Mouse (Mus musculus): ENCODE results near the gene Lrrc73. TPM values are rescaled to one million over a fixed set of nuclear protein-coding genes. Genes with fewer than 3 reads are reported as not detected.

Gene Lrrc73
- polyA plus RNA-seq, 1 experiment = 5.3 TPM

- DNase-seq = no peak
- peaks cover 12% of the 10 kb centered on the region; the same call in 1 of the 2 replicates for H3K36me3 ChIP-seq (ENCODE audit: control insufficient read depth, insufficient read depth, low read length)
- H3K27me3 ChIP-seq (ENCODE audit: control insufficient read depth, insufficient read depth, low read length) = no peaks in the 10 kb centered on the region
- H3K4me1 ChIP-seq (replicated peaks; ENCODE audit: control insufficient read depth, insufficient read depth, low read length) = no peaks in the 10 kb centered on the region
- H3K4me3 ChIP-seq (ENCODE audit: control insufficient read depth, insufficient read depth, low read length) = no peak overlapping the region
- TF ChIP-seq POLR2A (IDR thresholded peaks at IDR 0.05; ENCODE audit: control insufficient read depth, extremely low read depth, insufficient read depth, low read length, poor library complexity) = no peak
- TF ChIP-seq CTCF (IDR thresholded peaks at IDR 0.05; ENCODE audit: borderline replicate concordance, control insufficient read depth, extremely low read depth, insufficient read depth, low read length, poor library complexity) = no peak
- H3K27ac ChIP-seq (ENCODE audit: control insufficient read depth, insufficient read depth, low read length) = no peak overlapping the region
- WGBS = 90% methylated on average over 6 of the region's 6 CpGs
Observed at GRCm38 (mm10) chr17:46274465-46274864, 21.1 kb downstream of the Lrrc73 start.

GRCm38 (mm10) chr17:46275034-46275433, 21.7 kb downstream of the Lrrc73 start:
- Histone ChIP-seq H3K4me3 (ENCODE audit: control insufficient read depth, insufficient read depth, low read length) (no peak overlapping the region), H3K27ac (ENCODE audit: control insufficient read depth, insufficient read depth, low read length) (no peak overlapping the region), H3K4me1 (replicated peaks; ENCODE audit: control insufficient read depth, insufficient read depth, low read length) (no peaks in the 10 kb centered on the region), H3K27me3 (ENCODE audit: control insufficient read depth, insufficient read depth, low read length) (no peaks in the 10 kb centered on the region), H3K36me3 (ENCODE audit: control insufficient read depth, insufficient read depth, low read length) (peaks cover 12% of the 10 kb centered on the region; the same call in 1 of the 2 replicates)
- TF ChIP-seq CTCF (IDR thresholded peaks at IDR 0.05; ENCODE audit: borderline replicate concordance, control insufficient read depth, extremely low read depth, insufficient read depth, low read length, poor library complexity) (no peak), POLR2A (IDR thresholded peaks at IDR 0.05; ENCODE audit: control insufficient read depth, extremely low read depth, insufficient read depth, low read length, poor library complexity) (no peak)
- WGBS = 96% methylated on average over 6 of the region's 6 CpGs
- no peak for DNase-seq

DNA sequence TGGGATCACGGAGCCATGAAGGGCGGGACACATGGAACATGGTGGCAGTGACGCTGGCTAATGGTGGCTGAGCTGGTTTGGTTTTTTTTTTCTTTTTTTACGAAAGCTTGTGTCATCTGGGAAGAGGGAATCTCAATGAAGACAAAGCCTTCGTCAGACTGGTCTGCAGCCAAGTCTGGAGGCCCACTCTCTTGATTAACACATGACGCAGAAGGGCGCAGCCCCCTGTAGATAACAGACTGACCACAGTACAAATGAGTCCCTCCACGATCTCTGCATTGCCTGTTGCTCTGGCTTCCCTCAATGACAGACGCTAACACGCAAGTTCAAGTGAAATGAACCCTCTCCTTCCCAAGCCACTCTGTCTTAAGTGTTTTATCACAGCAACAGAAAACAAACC, 22.2 kb downstream of the Lrrc73 start:
- WGBS = 96% methylated on average over 10 of the region's 10 CpGs
- Histone ChIP-seq H3K27me3 (ENCODE audit: control insufficient read depth, insufficient read depth, low read length) (no peaks in the 10 kb centered on the region), H3K27ac (ENCODE audit: control insufficient read depth, insufficient read depth, low read length) (no peak overlapping the region), H3K36me3 (ENCODE audit: control insufficient read depth, insufficient read depth, low read length) (peaks cover 12% of the 10 kb centered on the region; the same call in 1 of the 2 replicates), H3K4me3 (ENCODE audit: control insufficient read depth, insufficient read depth, low read length) (no peak overlapping the region), H3K4me1 (replicated peaks; ENCODE audit: control insufficient read depth, insufficient read depth, low read length) (no peaks in the 10 kb centered on the region)
- DNase-seq = no peak
- no peak for TF ChIP-seq POLR2A (IDR thresholded peaks at IDR 0.05; ENCODE audit: control insufficient read depth, extremely low read depth, insufficient read depth, low read length, poor library complexity)
- no peak for TF ChIP-seq CTCF (IDR thresholded peaks at IDR 0.05; ENCODE audit: borderline replicate concordance, control insufficient read depth, extremely low read depth, insufficient read depth, low read length, poor library complexity)

DNA sequence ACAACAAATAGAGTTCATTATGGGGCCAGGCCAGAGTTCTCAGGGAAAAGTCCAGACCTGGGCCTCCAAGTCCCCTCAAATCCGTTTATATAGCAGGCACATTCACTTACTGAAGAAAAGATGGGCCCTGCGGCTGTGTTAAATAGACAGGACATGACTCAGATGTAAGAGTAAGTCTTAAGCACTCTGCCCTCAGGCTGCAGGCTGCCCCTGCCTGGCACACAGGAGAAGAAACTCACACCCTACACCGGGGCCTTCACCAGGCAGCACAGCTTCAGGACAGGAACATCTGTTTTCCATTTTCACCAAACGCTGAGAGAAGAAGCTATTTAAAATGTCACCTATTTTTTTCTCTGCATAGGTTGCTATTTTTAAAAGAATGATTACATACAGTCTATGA, 24.3 kb downstream of the Lrrc73 start:
- no peak for DNase-seq
- H3K27me3 ChIP-seq (ENCODE audit: control insufficient read depth, insufficient read depth, low read length) = no peaks in the 10 kb centered on the region
- peaks cover 8% of the 10 kb centered on the region; the same call in 1 of the 2 replicates for H3K36me3 ChIP-seq (ENCODE audit: control insufficient read depth, insufficient read depth, low read length)
- 91% methylated on average over 4 of the region's 4 CpGs for WGBS
- H3K4me3 ChIP-seq (ENCODE audit: control insufficient read depth, insufficient read depth, low read length) = no peak overlapping the region
- H3K27ac ChIP-seq (ENCODE audit: control insufficient read depth, insufficient read depth, low read length) = no peak overlapping the region
- peaks cover 10% of the 10 kb centered on the region for H3K4me1 ChIP-seq (replicated peaks; ENCODE audit: control insufficient read depth, insufficient read depth, low read length)
- TF ChIP-seq POLR2A (IDR thresholded peaks at IDR 0.05; ENCODE audit: control insufficient read depth, extremely low read depth, insufficient read depth, low read length, poor library complexity) (no peak), CTCF (IDR thresholded peaks at IDR 0.05; ENCODE audit: borderline replicate concordance, control insufficient read depth, extremely low read depth, insufficient read depth, low read length, poor library complexity) (no peak)

DNA sequence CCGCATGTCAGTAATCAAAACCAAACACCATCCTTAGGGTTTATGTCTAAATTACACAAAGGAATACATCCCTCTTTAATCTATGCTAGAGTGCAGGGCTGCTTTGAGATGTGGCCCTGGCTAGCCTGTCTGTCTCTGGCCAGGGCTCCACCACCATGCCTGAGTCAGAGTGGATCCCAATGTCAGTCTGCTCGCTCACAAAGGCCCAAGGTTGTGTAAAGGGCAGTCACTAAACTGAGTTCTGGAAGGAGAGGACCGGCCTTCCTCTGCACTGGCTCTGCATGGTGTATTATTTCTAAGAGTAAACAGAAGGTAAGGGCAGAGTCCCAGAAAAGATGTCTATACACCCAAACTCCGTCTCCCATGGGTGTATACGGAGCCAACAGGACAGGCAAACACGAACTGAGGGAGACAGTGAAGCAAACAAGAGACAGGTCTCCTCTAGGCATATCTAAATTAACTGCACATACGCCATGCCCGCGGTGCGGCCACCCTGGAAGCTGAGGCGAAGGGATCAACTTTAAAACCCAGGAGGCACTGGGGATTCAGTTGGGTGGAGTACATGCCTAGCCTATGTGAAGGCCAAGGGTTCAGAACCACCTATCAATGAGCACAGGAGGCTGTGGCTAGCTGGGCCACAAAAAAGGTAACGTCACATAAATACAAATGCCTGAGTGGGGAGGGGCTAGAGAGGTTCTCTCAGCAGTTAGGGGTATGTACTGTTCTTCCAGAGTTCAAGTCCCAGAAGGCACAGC, 24.9 kb downstream of the Lrrc73 start:
- Histone ChIP-seq H3K4me3 (ENCODE audit: control insufficient read depth, insufficient read depth, low read length) (no peak overlapping the region), H3K27ac (ENCODE audit: control insufficient read depth, insufficient read depth, low read length) (no peak overlapping the region), H3K4me1 (replicated peaks; ENCODE audit: control insufficient read depth, insufficient read depth, low read length) (peaks cover 12% of the 10 kb centered on the region), H3K27me3 (ENCODE audit: control insufficient read depth, insufficient read depth, low read length) (no peaks in the 10 kb centered on the region), H3K36me3 (ENCODE audit: control insufficient read depth, insufficient read depth, low read length) (peaks cover 8% of the 10 kb centered on the region; the same call in 1 of the 2 replicates)
- TF ChIP-seq CTCF (IDR thresholded peaks at IDR 0.05; ENCODE audit: borderline replicate concordance, control insufficient read depth, extremely low read depth, insufficient read depth, low read length, poor library complexity) = no peak
- no peak for TF ChIP-seq POLR2A (IDR thresholded peaks at IDR 0.05; ENCODE audit: control insufficient read depth, extremely low read depth, insufficient read depth, low read length, poor library complexity)
- WGBS = 97% methylated on average over 12 of the region's 12 CpGs
- DNase-seq = no peak

DNA sequence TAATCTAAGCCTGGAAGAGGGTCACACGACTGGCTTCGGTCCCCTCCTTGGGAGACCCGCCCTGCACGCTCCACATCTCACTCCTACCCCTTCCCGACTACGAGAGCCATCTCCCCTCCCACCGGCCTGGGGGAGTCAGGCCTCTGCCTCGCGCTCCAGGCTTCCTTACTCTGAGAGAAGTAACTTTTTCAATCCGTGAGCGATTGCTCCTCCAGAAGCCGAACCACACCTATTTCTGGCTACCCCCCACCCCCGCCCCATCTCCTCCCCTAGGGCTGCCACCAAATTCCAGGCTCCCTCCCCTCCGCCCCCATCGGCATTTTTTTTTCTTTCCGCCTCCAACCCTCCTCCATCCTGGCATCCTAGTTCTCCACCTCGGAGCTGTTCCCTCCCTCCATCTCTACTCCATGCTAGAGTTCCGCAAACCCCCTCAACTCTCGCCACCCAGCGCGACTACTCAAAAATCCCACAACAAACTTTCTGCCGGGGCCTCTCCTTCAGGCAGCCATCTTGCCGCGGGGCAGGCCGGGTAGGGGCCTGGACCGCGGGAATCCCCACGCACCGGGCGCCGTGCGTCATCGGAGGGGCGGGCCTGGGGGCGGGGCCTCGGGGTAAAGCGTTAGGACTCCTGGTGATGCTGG, 29.3 kb downstream of the Lrrc73 start, which contains the start of gene Tjap1:
Tjap1 (minus strand) TSS at position 544 of the 641 bp plus-strand sequence.
- peaks cover 41% of the 10 kb centered on the region for H3K4me1 ChIP-seq (replicated peaks; ENCODE audit: control insufficient read depth, insufficient read depth, low read length)
- peak within 1 kb of the TSS; percentile 86 for H3K27ac ChIP-seq (ENCODE audit: control insufficient read depth, insufficient read depth, low read length)
- TF ChIP-seq CTCF (IDR thresholded peaks at IDR 0.05; ENCODE audit: borderline replicate concordance, control insufficient read depth, extremely low read depth, insufficient read depth, low read length, poor library complexity) (no peak), POLR2A (IDR thresholded peaks at IDR 0.05; ENCODE audit: control insufficient read depth, extremely low read depth, insufficient read depth, low read length, poor library complexity) (peak; percentile 68; the same call in 1 of the 2 replicates)
- WGBS = under 1% methylated on average over 37 of the region's 37 CpGs
- no peaks in the 10 kb centered on the region for H3K27me3 ChIP-seq (ENCODE audit: control insufficient read depth, insufficient read depth, low read length)
- H3K36me3 ChIP-seq (ENCODE audit: control insufficient read depth, insufficient read depth, low read length) = peaks cover 8% of the 10 kb centered on the region; the same call in 1 of the 2 replicates
- H3K4me3 ChIP-seq (ENCODE audit: control insufficient read depth, insufficient read depth, low read length) = peak within 1 kb of the TSS; percentile 99
- DNase-seq = peak; percentile 76

Measured in thymus, adult 2 months (tissue).